Mouse (Mus musculus) layer of hippocampus, postnatal 25 days (tissue): ENCODE results near the gene Neurl3. TPM values are rescaled to one million over a fixed set of nuclear protein-coding genes. Genes with fewer than 3 reads are reported as not detected.

Source experiments
- DNase-seq, 2 experiments: peaks; one replicate each; pipeline ENCODE4 v3.0.0; 2022; ENCODE audit warnings: mixed read lengths in 2 of 2, low spot score in 1 of 2; ENCODE audit errors: extremely low spot score in 1 of 2
- total RNA-seq, 2 experiments: library from RNA; stranded (reverse); gene quantifications; 2 replicates each; pipeline ENCODE4 v1.2.3; 2021

Neurl3 gene
- total RNA-seq, result under 1 TPM; 0.42 to 0.68 TPM

DNA sequence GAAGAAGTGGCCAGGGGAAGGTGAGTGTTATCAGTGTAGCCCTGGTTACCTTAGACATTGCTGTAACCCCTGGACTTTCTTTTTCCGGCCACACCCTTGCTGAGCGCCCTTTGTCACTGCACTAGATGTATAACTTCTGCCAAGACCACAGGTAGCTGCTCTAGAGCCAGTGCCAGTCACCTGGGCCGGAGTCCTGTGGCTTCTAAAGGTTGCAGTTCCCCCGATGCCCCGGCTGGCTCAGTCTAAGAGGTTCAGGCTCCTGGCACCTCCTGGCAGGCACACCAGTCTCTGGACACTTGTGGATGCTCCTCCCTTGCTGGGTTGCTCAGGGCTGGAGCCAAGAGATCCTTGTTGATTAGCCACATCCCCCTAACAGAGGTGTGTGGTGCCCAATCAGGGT, at the start of gene Neurl3:
Gene Neurl3, minus strand, starts transcription at position 225 of the 400 bp plus-strand sequence.
- no peak for DNase-seq

GRCm38 (mm10) chr1:36323746-36324448, 49.4 kb upstream of the Neurl3 start:
- DNase-seq, result peak in 1 of 2 experiments; percentile 39

GRCm38 (mm10) chr1:36323076-36323475, 48.6 kb upstream of the Neurl3 start:
- no peak for DNase-seq

GRCm38 (mm10) chr1:36321829-36322573, 47.5 kb upstream of the Neurl3 start:
- no peak for DNase-seq

- DNase-seq, result no peak
These were observed 46.7 kb upstream of the Neurl3 start for GRCm38 (mm10) chr1:36321164-36321563.

DNA sequence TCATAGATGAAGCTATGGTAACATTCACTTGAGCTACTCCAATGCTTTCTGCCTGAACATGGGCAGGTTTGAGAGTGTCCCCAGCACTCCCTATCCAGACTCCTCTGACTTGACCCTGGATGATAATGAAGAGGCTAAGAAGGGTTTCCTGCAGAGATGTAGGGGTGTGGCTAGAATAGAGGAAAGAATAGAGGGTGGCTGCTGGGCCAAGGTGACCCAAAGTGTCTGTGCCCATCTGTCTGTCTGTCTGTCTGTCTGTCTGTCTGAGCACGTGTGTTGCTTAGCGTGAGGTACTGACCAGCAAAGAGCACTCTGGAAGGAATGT, 41.3 kb upstream of the Neurl3 start:
- no peak for DNase-seq

DNA sequence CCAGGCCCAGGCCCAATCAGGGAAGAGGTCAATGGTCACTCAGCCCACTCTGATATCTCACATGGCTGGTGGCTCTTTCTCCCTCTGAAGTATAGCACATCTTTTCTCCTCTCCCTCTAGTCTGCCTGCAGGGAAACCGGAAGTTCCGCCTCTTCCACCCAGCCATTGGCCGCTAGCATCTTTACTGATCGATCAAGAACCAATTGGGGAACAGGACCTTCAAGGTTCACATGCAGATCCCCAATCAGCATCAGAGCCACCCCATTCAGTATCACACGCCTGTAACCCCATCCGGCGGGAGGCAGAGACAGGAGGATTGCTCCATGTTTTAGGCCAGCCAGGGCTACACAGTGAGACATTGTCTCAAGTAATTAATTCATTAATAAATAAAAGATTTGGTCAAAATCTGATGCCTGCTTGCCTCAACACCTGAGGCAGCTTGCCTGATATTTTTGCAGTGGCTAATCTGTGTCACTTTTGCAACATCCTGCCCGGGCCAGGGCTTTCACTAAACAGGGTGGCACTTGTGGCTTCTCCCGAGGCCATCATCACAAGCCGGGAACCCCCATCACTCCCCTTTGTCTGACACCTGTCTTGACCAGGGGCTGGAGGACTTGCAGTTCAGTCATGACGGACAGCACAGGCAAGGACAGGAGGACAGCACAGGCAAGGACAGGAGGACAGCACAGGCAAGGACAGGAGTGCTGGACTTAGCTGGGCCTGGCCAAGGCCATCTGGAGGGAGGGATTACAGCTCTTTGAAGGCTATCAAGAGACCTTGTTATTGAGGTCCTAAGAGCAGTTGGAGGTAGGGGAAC, 40.7 kb upstream of the Neurl3 start:
- no peak for DNase-seq

DNA sequence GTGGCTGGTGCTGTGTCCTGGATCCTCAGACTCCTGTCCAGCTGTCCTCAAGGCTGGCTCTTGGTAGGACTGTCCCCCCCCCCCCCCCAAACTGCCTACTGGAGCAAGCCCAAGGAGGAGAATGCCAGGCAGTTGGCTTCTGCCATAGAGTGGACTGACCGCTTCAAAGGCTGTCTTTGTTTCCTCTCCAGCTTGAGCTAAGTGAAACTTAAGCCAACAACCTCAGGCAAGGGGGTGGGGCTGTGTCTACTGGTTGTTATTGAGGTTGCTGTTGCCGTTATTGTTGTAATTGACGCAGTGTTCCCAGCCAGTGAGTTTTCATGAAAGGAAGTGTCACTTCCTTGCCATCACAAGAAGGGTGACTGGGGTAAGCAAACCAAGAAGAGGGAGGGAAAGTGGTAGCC, 35.0 kb upstream of the Neurl3 start:
- no peak for DNase-seq

GRCm38 (mm10) chr1:36308966-36309475, 34.5 kb upstream of the Neurl3 start:
- no peak for DNase-seq

- no peak for DNase-seq
These were observed 34.0 kb upstream of the Neurl3 start for GRCm38 (mm10) chr1:36308451-36308901.

- peak; percentile 74 to 87 for DNase-seq
These were observed 33.2 kb upstream of the Neurl3 start, which contains the start of gene Arid5a for GRCm38 (mm10) chr1:36307495-36308280. Gene Arid5a (plus strand): TSS chr1:36307733.

DNA sequence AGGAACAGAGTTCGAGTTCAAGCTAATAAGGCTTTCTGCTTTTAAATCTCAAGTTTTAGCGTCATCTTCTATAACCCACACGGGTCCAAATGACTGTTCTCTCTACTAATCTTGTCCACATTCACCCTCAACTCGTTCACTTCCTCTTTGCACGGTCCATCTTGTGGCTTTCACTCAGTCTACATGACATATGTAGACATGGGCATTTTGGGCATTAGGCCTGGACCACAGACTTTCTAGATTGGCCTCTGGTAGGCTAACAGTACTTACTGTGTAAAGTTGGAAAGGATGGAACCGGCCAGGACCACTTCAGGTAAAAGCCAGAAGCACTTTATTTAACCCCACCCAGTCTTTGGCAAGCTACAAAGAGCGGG, 32.6 kb upstream of the Neurl3 start:
- DNase-seq, result no peak

DNA sequence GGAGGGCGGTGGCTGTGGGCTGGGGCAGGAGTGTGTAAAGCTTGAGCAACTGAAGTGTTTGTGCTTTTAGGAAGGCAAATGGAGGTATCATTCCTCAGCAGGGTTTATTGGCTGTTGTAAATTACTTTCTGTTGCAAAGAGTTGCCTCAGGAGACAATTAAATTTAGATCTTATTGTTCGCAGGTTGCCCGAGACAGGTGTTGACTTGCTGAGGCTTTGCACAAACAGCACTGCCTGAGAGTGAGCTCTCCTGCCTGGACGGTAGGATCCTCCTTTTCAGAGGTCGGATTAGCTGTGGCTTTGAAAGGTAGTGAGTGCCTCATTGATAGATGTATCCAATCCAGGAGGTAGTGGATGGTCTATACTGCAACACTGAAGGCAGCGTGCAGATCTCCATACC, 31.6 kb upstream of the Neurl3 start:
- no peak for DNase-seq

DNA sequence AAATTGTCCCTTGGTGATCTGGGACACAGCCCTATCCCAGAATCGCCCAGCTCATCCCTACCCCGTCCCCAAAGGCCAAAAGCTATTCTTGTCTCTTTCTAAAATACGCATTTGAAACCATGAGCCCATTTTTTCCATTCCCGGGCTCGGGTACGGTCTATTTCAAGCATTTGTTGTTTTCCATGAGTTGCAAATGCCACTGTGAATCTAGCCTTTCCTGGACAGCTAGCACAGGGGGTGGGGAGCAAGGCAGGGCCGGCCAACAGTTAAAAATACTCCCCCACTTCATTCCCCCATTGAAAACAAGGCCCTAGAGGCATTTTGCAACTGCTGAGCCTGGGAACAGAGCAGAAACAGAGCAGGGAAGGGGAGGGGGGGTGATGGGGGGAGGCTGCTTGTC, 30.3 kb upstream of the Neurl3 start:
- DNase-seq, result no peak

DNA sequence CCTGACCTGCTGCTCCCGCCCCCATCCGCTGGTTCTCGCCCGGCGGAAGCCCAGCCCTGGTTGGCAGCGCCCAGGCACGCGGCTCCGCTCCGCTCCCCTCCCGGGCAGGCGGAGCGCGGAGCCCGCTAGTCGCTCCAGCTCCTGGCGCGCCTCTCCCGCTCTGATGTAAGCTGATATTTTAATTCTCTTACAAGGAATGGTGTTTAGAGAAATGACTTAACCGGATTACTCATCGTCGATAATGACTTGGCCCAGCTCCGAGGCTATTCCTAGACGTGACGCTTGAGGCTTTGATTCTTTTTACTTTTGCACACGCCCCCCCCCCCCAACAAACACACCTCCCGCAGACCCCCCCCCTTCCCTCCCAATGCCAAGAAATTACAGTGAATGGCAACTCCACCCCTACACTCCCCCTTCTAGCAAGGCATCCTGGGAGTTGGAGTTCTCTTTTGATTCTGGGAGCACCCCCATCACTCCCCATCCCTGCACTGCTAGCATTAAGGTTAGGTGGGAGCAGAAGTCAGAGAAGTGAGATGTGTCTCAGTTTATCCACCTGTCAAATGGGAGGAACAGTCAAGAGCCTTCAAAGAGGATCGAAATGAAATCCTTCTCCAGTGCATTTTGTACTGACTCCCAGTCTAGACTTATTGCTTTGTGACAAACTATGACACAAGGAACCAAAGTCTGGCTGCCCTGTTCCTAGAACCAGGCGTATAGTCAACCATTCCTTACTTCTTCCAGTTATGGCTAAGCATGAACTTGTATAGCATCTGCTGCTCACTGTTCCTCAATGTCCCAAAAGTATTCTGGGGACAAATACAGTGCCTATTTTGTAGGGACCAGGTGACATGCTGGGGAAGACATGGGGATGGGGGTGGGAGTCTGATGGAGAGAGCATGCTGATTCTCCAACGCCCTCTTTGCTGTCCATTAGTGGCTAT, 29.2 kb upstream of the Neurl3 start:
- DNase-seq, result peak; percentile 50 to 58

DNA sequence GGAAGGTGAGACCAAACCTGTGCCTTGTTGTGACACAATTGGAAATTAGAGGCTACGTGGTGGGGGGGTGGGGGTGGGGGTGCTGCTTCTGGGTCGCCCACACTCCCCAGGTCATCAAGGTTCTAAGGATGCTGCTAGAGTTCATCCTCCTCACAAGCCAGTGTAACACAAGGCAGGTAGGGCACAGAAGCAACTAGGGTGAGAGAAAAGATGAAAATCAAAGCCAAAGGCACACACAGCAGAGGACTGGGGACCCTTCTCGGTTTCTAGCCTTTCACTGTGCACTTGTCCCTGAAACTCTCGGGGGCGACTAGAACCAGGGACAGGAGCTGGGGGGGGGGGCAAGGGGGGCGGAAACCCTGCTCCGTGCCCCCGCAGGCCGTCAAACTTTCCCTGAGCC, 28.5 kb upstream of the Neurl3 start:
- DNase-seq, result no peak

DNA sequence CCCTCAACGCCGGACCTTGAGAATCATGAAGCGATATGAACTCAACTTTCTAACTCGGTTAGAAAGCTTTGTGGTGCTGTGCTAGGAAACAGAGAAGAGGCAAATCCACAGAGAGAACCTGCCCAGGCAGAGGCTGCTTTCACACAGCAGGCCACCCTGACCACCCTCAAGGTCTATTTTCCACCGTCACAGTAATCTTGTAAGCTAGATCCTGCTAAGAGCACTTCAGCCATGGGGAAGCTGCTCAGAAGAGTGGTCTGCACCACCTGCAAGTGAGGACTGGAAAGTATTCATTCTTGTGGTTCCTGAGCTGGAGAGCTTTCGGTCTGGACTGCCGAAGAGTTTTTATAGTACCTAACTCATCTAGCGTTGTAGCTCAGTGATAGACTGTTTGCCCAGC, 27.8 kb upstream of the Neurl3 start:
- DNase-seq, result no peak

DNA sequence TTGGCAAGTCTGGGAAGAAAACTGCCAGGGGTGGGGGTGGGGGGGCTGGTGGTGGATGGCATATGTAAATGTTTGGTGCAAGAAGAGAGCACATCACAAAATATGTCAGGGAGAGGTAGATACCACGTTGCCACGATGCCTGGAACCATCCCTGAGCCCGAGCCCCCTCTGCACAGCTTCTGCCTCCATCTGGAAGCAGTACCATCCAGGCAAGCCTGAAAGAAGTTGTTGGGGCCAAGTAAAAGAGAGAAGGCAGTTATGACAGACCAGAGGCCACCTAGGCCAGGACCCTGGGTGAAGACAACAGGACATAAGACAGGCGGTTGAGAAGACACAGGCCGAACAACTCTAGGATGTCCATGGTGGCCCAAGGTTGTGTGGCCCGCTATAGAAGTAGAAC, 26.0 kb upstream of the Neurl3 start:
- no peak for DNase-seq

GRCm38 (mm10) chr1:36299676-36300075, 25.2 kb upstream of the Neurl3 start:
- no peak for DNase-seq
